Mouse (Mus musculus) gastrocnemius, postnatal 25 days (tissue): ENCODE measurements around the gene Wnk2. TPM values are rescaled to one million over a fixed set of nuclear protein-coding genes. Genes with fewer than 3 reads are reported as not detected.

Source experiments
- DNase-seq: peaks from one replicate; pipeline ENCODE4 v3.0.0; 2022
- total RNA-seq, 2 experiments: library from RNA; stranded (reverse); gene quantifications; 1 replicate in 1 of 2; 2 replicates in 1 of 2; pipeline ENCODE4 v1.2.3; 2021

Wnk2 gene
- total RNA-seq, 2 experiments from 2014 or later, result 51.0 to 62.2 TPM

DNA sequence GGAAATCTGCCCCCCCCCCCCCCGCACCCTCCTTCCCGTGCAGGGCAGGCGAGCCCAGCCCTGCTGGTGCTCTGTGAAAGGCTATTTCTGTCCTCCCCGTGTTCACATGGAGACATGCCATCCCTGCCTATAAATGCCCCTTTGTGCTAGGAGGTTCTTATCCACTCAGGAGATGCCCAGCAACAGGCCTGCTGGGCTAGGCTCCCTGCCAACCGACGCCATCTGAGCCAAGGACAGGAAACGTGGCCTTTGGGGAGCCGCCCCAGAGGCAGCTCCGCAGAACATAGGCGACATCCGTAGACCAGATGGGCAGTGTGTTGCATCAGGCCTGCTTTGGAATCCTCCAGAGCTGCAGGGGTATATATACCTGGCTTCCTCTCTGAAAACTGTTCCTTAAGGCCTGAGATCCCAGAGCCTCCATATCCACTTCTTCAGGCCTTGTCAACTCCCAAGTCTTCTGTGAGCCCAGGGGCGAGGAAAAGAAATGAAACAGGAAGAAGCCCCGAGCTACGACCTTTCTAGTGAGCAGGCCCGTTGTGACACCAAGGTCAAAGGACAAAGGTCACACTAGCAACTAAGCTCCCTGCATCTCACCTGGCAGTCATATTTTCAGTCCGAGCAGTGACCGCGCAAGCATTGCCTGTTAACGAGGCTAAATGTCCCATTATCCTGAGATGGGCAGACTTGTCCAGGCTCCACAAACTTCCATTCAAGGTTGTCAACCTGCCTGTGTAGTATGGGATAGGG is 31.2 kb upstream of the Wnk2 start:
- peak; percentile 70 for DNase-seq

DNA sequence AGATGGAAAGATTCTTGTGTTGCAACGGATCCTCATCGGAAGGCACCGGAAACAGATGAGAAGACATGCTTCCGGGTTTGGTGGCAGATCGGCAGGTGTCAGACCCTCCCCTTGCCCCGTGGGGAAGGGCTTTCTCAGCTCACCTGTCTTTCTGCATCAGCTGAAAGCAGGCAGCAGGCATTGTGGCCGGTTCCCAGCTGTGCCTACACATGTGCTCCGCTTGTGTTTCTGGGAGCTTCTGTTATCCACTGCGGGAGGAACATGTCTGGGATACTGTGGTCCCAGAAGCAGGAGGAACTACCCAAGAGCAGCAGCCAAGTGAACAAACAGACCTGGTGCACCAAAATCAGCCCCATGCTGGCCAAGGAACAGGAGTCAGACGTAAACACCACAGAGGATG is 27.7 kb upstream of the Wnk2 start:
- DNase-seq, result no peak

DNA sequence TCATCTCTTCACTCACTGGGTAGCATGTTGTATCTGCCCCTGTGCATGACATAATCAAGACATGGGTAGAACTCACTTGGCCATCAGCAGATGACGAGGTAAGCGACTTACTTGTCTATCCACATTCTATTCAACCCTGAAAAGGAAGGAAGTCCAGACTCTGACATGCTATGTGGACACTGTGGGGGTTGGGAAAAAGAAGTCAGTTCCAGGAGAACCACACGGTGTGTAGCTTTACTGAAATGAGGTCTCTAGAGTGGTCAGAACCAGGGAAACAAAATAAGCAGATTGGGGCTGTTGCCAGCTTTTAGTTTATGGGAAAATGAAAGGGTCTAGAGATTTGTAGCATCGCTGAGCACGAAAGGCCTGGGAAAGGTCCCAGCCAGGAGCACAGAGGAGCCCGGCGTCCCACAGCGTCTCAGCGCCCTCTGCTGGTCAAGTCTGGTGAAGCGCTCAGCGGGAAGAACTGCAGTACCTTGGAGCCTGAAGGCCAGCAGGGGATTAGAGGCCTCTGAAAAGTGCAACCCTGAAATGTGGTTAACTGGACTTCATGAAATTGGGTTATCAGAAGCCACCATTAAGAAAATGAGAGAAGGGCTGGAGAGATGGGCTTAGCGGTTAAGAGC is 25.3 kb upstream of the Wnk2 start:
- peak; percentile 76 for DNase-seq

- DNase-seq, result no peak
Observed at GRCm38 (mm10) chr13:49172335-49172734, 24.5 kb upstream of the Wnk2 start.

DNA sequence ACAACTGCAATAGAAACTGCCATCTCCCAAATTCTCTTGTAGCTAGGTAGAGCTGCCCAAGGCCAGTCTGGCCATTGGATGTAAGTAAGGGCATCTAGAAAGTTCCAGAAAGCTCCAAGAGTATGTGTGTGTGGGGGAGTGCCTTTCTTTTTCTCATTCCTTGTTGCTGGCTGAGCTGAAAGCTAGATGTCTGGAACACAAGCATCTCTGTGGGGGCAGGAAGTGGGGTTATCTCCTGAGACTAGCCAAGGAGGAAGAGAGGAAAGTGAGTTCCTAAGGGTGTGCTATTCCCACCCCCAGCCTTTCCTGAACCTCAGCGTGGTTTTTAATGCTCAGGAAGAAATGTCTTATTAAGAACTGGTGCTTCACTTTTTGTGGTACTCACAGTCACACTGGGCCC is 23.9 kb upstream of the Wnk2 start:
- no peak for DNase-seq

- no peak for DNase-seq
Observed at GRCm38 (mm10) chr13:49170623-49171022, 22.8 kb upstream of the Wnk2 start.

- DNase-seq, result peak; percentile 84
Observed at GRCm38 (mm10) chr13:49169448-49170207, 21.8 kb upstream of the Wnk2 start.

- DNase-seq, result no peak
Observed at GRCm38 (mm10) chr13:49167081-49167480, 19.3 kb upstream of the Wnk2 start.

DNA sequence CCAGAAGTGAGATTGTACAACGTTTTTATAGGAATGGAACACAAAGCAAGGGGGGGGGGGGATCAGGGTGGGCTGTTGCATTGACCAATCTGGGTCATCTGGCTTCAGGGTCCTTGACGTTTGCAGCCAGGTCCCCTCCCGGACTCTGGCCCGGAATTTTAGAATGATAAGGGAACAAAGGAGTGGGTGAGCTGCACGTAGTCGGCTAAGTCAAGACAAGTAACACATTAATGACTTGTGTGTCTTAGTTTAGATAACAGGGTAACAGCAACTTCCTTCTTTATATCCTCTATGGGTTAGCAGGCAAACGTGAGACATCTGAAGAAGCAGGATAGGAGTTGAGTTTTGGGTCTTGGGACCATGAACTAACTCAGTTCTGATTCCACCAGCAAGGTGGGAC is 15.8 kb upstream of the Wnk2 start:
- DNase-seq, result no peak

DNA sequence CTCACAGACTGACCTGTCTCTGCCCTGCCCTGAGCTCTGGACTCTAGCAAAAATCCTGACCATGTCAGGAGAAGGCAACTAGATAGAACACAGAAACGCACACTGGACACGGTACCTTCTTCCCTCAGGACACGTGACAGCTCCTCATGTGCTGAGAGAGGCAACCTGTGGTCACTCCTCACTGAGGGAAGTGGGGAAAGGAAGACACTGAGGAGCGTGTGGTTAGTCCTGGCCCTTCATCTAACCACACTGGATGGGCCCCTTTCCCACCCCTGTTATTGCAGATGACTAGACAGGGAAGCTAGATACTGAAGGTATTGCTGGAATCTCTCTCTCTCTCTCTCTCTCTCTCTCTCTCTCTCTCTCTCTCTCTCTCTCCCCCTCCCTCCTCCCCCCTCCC is 14.9 kb upstream of the Wnk2 start:
- no peak for DNase-seq

GRCm38 (mm10) chr13:49161236-49161635 is 13.4 kb upstream of the Wnk2 start:
- DNase-seq, result no peak

- no peak for DNase-seq
Observed at GRCm38 (mm10) chr13:49158040-49158713, 10.4 kb upstream of the Wnk2 start.

- no peak for DNase-seq
Observed at GRCm38 (mm10) chr13:49156645-49157044, 8.8 kb upstream of the Wnk2 start.

- DNase-seq, result no peak
Observed at GRCm38 (mm10) chr13:49154621-49155020, 6.8 kb upstream of the Wnk2 start.

DNA sequence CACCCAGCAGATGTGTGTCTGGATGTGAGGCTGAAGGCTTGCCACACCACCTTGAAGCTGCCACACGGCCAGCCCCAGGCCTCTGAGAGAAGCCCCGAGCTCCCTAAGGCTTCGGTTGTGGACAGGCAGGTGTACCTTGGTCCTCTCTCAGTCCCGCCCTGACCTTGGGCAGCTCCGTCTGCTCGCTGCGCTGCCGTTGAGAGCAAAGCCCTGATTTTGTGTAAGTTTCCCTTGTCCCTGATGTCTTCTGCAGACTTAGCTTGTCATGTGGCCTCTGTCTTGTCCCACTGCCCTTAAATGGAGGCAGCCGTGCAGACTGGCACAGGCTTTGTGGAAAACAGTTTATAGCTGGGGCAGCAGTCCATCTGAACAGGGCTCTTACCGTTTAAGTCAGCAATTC is 6.2 kb upstream of the Wnk2 start:
- no peak for DNase-seq

DNA sequence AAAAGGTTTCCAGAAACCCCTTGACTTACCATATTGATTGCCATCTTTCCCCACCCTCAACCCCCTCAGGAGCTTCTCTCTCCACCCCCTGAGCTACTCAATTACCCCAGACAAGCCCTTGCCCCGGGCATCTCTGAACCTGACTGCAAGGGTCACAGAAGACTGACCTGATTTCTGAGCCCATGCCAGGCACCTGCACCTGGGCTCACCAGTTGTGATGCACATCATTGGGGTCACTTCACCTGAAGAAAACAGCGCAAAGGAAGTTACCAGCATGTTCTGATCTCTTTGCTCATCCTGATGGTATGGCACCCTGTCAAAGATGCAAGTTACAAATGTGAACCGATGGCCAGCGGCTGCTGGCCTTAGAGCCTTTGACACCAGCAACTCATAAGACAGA is 873 bp upstream of the Wnk2 start:
- no peak for DNase-seq

DNA sequence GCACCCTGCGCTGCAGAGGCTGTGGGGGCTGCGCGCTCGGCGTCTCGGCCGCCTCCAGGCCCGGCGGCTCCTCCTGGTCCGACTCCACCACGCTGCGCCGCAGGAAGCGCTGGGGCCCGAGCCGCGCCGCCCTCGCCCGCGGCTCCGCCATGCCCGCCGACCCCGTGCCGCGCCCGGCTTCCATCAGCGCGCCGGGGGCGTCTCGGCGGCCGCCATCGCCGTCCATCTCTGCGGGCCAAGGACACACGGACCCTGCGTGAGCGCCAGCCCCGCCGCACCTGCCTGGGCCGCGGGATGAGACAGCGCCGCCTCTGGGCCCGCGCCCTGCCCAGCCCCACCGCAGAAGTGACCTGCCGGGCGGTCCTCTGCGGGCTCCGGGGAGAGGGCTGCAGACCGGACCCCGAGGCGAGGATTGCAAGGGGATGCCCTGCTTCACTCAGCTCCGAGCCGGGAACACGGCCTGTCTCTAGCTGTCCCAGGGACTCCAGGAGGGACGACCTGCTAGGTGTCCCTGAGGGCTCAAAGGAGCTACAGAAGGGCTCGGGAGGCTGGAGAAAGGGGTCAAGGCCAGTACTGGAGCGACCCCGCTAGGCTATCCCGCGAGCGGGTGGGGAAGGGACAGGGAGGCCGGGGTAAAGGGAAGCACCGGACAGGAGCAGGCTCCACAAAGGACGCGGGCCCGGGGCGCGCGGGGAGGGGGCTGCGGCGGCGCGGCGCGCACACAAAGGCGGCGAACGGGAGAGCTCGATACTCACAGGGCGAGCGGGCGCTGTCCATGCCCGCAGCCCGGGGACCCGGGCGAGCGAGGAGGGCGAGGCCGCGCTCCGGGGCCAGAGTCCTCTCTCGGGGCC is 582 bp downstream of the Wnk2 start:
- DNase-seq, result peak; percentile 50

- no peak for DNase-seq
Observed at GRCm38 (mm10) chr13:49146698-49147006, 1.2 kb downstream of the Wnk2 start.

- DNase-seq, result no peak
Observed at GRCm38 (mm10) chr13:49146040-49146697, 1.6 kb downstream of the Wnk2 start.

DNA sequence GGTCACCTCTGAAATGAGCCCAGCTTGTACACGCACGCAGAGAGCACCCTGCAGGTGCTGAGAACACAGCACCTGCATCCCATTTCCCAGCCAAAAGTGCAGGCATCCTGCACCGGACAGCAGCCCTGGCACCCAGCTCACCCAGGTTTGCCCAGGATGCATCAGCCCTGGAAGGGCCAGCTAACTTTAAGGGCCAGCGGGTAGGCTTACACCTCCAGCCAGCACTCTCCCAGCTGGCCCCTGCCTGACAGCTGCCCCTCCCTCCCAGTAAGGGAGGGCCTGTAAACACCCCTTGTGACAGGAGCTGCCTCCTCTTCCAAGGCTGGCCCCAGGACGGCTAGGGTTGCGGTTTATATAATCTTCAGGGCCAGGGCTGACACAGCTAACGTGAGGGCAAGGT is 2.4 kb downstream of the Wnk2 start:
- peak; percentile 87 for DNase-seq

- peak; percentile 47 for DNase-seq
Observed at GRCm38 (mm10) chr13:49144451-49144850, 3.4 kb downstream of the Wnk2 start.
